Mouse (Mus musculus): Measurements from ENCODE around the gene Casq2.
"Not testable (repeated sequence)": the region's sequence is repeated elsewhere in the genome, so short reads cannot be mapped to it uniquely, and the experiment has no call there.

Gene Casq2

DNA sequence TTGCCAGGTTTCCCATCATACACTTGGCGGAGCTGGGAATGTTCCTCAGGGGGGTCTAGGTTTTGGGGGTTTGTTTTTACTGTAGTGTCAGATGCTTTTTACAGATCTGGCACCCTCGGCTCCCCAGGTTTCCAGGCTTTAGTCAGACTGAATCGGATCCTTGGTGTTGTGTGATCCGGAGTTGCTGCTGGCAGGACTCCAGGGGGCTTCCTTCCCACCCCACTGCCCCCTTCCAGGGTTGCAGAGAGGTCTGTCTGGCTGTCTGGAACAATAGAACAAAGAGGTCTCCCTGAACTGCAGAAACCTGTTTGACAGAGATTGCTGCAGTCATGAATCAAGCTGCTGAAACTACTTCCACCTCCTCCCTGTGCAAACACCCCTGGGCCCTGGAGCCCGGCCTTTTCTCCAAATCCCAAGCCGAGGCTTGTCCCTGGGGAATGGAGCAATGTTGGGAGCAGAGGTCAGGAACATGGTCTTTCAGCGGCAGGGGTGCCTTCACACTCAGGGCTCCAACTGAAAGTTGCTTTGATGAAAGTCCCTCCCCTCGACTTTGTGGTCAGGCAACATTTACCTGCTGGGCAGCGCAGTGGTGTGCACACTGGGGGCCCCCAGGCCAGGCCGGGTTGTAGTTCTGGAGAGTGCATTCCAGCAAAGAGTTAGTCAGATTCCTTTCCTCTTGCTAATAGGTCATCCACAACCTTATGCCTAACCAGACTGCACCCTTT is 49.3 kb downstream of the Casq2 start:
- peak; percentile 31 for DNase-seq (ENCODE audit: low spot score)

DNA sequence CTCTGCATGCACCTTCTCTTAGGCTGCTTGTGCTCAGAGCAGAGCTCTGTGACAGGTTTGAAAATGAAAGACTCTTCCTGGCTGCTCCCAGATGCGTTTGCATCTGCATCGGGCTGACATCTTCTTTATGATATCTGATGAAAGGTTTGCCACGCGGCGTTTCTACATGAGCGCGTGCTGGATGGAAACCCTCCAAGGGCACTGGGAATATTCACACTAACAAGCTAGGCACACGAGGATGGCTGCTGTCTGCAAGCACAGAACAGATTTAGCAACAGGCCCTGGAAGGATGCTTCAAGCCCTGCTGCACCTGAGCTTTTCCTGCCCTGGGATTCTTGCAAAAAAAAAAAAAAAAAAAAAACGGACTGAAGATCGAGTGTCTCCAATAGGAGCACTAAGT is 50.9 kb downstream of the Casq2 start:
- DNase-seq (ENCODE audit: low spot score), result no peak

DNA sequence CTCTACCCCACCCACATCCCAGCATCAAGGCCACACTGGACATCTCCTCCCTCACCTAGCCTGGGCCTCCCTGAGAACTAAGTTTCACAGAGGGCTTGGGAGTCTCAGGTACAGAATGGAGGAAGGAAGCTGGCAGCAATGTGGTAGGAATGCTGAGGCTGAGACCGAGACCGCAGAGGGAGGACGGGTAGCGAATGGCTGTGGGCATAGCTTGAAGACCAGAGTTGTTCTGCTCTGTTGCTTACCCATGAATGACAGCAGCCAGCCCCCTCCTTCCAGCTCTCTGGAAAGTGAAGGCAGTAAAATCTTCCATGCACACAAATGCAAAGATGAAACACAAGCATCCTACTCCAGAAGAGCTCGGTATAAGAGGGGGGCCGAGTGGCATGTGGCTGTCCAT is 52.7 kb downstream of the Casq2 start:
- DNase-seq (ENCODE audit: low spot score), result no peak

DNA sequence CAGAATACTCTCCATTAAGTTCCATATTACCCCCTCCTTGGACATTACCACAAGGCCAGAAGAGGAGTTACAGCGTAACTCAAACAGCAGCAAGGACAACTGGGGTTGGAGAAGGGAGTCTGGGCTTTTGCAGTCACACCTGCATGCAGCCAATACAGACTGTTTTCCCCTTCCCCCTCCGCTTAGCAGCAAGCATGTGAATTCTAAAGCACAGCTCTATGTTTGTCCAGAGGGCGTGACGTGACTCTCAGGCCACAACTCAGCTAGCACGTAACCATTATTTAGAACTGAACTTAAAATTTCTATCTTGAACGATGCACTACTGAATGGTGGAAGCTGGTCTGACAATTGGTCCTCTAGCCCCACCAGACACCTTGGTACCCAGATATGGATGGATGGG is 54.4 kb downstream of the Casq2 start:
- no peak for DNase-seq (ENCODE audit: low spot score)

DNA sequence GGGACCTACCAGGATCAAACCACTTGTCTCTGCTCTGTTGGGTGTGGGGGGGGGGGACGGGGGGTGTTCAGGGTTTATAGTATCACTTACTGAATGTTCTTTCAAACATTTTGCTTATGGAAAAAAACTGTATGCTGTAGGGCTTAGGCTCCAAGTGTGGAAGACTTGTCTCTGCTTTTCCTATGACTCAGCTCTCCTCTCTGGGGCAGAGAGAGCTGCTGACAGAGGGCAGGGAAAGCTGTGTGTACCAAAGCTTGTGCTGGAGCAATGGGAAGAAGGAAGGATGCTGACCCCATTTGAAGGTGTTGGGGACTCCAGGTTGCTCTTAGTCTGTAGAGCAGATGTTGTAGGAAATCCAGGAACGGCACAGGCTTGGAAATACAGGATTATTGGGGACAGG is 55.2 kb downstream of the Casq2 start:
- DNase-seq (ENCODE audit: low spot score), result no peak

DNA sequence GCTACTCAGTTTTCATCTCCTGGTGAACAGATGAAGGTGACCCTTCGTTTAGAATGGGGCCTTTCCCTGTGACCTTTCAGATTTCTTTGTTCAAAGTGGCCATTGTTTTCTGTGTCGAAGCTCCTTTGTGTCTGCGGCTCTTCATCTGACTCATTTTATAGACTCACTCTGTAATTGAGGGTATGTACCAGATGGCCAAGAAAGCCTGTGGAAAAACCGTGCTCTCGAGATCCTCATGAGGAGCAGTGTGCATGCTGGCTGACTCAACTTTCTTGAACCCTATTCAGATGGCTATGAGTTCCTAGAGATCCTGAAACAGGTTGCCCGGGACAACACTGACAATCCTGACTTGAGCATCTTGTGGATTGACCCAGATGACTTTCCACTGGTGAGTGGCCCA is 55.7 kb downstream of the Casq2 start:
- DNase-seq (ENCODE audit: low spot score), result no peak

DNA sequence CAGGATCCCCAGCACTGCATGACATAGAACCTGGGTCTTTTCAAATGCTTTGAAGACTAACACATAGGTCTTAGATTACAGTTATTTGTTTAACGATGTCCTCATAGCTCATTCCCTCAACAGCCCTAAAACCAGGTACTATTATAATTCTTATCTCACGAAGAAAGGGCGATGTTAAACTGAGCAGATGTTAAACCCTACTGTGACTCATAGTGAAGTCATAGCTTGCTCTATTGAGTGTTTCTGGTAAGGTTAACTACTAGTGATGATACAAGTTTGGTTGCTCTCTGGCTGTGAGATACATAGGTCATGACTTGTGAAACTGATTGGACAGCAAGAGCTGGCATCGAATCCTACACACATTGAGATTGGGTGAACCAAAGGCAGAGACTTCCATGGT is 56.7 kb downstream of the Casq2 start:
- DNase-seq (ENCODE audit: low spot score), result no peak

DNA sequence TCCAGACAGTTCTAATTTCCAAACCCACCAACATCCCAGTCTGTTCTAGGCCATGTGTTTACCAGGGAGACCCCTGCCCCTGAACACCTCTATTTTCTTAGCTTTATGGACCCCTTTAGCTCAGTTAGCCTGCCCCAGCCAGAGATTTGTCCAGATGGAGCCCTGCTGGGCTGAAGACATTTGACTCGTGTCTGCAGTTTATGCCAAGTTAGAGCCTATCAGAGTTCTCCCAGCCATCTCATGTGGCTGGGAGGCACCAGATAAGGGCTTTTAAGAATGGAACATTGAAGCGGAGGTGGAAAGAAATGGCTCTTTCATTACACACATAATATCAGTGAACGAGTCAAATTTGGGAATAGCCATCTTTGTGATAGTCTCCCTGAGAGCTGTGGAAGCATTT is 57.3 kb downstream of the Casq2 start:
- DNase-seq (ENCODE audit: low spot score), result no peak

DNA sequence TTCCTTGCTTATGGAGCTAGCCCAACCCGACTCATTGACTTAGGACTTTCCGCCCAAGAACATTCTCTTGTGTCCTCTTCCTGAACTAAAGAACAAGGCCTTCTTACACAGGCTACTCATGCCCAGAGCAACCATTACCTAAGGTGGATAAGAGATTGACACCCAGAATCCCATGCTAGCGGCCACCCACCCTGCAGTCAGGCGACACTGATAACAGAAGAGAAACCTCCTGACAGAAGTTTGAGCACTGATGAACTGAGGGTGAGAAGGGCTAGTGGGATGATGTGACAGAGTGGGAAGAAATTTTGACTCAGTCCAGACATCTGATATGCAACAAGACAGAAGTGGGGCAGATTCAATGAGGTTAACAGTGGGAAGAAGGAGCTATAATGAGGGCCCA is 58.2 kb downstream of the Casq2 start:
- no peak for DNase-seq (ENCODE audit: low spot score)

DNA sequence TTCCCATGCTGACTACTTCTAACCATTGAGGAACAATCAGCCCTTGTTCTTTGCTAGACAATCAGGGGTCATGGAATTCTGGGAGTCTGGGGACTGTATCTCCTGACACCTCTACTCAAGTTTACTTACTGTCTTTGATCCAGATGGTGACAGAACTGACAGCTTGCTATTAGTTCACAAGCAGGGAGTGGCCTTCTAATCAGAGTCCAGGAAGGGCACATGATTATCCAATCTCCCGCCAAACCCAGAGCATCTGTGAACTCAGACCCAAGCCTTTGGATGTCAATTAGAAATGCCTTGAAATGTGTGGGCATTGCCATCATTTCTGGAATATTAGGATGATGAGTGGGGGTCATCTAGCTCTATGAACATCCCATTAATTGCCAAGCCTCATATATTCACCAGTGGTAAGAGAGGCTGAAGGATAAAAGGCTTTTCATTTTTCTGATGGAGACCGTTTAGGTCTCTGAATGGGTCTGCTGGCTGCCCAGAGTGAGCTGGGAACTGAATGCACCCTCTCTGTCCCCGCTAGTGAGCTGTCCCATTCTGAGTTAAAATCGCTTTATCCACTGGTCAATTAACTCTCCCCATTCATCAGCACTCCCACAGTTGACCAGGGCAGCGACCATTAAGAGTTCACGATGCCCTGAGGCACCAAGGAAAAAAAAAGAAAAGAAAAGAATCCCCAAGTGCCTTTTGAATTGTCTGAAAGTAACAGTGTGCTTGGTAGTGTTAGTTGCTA is 59.6 kb downstream of the Casq2 start:
- peak; percentile 53 for DNase-seq (ENCODE audit: low spot score)

DNA sequence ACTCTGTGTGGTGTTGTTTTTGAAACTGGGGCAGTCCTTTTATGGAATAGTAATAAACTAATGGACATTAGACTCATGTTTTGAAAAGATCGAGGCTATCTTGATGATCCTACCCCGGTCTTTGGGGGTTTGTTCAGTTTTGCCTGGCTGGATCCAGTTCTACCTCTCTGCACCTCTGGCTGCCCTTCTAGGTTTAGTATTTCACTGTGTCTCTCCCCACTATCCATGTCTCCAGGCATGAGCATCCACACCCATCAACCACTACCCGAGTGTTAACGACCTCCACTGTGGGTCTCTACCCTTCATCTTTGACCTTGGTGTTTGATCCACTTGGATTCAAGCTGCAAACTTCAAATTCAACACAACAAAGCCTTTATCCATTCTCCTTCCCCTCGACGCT is 60.2 kb downstream of the Casq2 start:
- DNase-seq (ENCODE audit: low spot score), result no peak

DNA sequence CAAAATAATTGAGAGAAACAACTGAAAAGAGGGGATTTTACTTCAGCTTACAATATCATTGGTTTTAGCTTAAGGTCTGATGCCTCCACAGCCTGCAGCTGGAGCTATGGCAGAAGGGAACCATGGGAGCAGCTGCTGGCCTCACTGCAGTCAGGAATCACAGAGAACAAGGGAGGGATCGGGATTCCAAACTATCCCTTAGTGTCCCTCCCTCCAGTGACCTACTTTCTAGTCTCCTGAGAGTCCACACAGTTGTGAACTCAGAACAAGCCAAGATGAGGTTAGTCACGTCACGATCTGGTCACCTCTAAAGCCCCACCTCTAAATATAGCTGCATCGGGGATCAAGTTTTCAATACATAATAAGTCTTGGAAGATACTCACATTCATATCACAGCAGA is 61.0 kb downstream of the Casq2 start:
- no peak for DNase-seq (ENCODE audit: low spot score)

DNA sequence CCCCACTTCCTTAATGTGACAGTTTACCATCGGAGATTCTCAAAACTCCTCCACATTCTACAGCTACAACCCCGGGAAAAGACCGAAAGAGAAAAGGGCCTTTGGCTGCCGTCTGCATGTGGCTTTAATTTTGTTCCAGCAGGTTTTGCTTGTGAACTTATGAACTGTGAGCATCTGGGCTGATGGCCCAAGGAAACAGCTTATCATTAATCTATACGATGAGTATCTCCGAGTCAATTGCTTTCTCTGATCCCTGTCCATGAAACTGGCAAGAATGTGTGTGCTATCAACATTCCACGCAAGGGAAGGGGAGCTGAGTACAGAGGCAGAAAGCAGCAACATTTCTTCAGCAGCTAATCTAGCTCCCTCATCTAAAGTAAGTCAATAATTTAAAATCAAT is 63.7 kb downstream of the Casq2 start:
- DNase-seq (ENCODE audit: low spot score), result peak; percentile 68

DNA sequence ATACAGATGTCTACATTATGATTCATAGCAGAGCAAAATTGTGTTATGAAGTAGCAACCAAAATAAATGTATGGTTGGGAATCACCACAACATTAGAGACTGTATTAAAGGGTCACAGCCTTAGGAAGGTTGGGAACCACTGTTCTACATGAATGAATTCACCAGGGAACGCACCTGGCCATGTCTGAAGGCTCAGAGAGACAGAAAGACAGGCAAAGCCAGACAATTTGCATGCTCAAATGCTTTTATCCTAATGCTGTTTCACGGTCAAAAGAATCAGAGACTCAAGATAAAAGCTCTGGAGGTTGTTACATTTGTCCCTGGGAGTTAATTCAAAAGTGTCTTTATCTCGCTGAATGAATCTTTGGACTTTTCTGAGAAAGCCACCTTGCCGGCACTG is 65.6 kb downstream of the Casq2 start:
- DNase-seq (ENCODE audit: low spot score), result no peak

DNA sequence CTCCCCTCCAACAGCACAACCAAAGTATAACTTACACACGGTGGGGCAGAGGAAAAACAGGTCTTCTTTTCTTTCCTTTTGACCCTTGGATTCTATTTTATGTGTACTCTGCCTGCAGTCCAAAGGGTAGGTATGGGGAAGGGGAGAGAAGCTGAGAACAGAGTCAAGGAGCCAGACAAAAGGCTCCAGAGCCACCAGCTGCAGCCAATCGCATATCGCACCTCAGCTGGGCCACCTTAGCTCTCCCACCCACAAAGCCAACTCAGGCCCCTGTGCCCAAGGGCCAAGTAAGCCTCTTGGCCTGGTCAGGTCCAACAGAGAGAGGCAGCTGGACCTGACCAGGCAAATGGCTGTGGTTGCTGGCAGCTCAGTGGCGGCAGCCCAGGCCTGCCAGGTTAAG is 66.3 kb downstream of the Casq2 start:
- no peak for DNase-seq (ENCODE audit: low spot score)

DNA sequence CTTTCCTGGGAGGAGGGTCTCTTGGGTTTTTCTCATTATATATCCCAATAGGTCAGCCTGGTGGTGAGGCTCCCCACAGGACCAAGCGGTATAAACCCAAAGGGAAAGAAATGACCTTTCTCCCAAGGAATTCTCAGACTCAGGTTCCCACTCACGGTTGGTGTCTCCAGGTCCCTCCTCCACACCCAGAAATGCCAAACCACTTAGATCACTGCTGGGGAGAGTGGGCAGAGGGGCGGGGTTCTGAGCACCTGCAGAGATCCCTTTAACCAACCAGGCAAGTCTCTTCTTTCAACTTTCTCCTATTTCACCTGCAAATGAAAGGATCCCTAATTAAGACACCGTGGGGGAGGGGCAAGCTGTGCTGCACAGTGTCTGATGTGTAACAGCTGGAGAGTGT is 66.7 kb downstream of the Casq2 start:
- DNase-seq (ENCODE audit: low spot score), result no peak

DNA sequence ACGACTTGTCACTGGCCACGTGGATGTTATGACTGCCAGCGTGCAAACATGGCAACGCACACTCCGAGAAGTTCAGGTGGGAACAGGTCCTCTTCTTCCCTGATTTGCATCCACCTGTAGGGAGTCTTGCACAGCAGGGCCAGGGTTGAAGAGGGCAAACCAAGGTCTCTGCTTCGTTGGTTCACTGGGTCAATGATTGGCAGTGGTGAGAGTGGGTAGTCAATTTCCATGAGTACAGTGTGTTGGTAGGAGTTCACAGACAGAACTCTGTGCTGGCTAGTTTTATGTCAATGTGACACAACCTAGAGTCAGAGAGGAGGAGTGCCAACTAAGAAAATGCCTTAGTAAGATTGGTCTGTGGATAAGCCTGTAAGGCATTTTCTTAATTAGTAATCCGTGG is 67.9 kb downstream of the Casq2 start:
- no peak for DNase-seq (ENCODE audit: low spot score)

DNA sequence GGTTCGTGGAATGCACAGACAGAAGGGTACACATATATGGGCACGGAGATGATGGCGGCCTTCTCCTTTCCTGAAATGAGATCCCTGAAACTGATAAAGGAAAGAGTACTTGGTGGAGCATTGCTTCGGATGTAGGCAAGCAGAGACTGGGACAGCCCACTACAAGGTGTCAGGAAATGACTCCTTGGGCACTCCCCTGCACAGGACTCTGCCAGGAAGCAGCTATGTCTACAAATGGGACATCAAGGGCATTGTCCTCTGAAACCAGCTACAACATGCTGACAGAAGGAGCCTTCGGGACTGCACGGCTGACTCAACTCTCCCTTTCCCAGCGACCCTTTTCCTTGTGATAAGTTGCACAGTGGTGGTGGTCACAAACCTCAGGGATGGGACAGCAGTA is 70.5 kb downstream of the Casq2 start:
- DNase-seq (ENCODE audit: low spot score), result no peak

DNA sequence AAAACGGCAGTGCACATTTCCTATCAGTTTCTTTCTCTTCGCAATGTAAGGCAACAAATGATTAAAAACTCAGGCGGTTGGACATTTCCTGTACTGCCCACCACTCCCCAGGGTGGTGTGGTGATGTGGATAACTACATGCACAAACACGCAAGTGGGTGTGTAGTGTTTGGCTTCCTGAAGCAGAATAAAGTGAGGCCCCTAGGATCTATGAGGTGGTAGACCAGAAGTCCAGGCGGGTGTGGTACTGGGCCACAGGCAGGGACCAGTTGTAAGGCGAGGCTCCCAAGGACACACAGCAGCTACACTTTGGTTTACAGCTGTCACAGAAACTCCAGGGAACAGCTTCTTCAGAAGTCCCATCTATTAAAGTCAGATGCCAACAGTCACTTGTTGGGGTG is 71.4 kb downstream of the Casq2 start:
- DNase-seq (ENCODE audit: low spot score), result no peak

DNA sequence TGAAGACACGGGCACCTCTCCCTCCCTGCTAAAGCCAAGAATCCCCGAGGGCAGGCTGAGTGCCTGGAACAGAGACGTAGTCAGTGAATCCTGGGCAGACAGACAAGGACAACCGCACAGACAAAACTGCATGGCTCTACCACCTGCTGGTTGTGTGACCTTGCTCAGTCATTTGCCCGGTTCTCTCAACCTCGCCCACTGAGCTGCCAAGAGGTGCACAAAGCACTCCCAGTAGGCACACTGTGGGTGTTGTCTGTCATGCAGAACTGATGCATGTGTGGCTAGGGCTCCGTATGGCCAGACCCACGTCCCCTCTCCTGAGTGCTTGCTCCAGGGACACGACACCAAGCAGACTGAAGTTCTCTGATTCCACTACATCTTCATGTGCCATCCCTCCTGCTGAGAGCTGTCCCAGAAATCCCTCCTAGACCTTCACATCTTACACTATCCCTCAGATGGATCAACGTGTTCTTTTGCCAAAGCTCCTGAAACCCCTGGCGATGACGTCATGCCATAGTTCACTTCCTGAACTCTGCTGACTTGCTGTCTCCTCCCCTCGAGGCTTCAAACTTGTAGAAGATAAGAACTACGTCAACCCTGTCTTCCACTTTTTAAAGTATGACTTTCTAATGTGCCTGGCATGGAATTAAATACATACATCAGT is 72.7 kb downstream of the Casq2 start:
- DNase-seq (ENCODE audit: low spot score), result no peak

DNA sequence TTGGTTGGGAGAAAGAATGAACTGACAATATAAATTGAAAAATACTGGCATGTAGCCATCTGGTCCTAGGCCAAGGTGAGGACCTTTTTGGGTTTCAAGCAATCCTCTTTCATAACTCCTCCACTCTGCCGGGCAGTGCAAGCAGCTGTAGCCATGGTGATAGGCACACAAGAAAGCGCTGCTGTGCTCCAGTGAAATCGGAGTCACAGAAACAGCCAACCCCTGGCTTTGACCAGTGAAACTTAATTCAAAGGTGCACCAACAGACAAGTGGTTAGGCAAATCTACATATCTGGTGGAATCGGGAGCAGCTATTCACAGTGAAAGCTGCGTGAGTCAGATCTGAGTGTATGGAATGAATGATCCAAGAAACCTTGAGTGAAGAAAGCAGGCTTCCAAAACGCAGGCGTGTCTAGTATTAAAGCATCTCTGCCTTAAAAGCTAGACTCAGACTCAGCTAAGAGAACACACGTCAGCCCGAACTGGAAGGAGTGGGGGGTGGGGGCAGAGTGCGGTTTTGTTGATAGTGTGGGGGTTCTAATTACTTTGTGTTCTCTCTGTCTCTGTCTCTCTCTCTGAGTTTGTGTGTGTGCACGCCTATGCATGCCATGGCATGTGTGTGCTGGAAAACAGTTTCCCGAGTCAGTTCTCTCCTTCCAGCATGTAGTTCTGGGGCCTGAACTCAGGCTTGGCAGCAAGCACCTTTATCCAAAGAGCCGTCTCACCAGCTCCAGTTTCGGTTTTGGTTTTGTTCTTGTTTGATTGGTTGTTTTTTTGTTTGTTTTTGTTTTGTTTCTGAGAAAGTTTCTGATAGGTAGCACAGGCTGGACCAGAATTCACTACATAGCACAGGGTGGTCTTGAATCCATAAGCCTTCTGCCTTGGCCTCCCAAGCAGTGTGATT is 73.5 kb downstream of the Casq2 start:
- DNase-seq (ENCODE audit: low spot score), result no peak

DNA sequence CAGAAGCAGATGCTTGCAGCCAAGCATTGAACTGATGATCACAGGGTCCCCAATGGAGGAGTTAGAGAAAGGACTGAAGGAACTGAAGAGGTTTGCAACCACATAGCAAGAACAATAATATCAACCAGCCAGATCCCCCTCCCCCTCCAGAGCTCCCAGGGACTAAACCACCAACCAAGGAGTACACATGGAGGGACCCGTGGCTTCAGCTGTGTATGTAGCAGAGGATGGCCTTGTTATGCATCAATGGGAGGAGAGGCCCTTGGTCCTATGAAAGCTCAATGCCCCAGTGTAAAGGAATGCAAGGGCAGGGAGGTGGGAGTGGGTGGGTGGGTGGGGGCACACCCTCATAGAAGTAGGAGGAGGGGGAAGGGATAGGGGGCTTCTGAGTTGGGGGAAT is 77.6 kb downstream of the Casq2 start:
- not testable (repeated sequence) for DNase-seq (ENCODE audit: low spot score)

Measured in embryo, embryonic 10.5 days (tissue).